Mouse (Mus musculus): ENCODE measurements around the gene Eno3.

DNA sequence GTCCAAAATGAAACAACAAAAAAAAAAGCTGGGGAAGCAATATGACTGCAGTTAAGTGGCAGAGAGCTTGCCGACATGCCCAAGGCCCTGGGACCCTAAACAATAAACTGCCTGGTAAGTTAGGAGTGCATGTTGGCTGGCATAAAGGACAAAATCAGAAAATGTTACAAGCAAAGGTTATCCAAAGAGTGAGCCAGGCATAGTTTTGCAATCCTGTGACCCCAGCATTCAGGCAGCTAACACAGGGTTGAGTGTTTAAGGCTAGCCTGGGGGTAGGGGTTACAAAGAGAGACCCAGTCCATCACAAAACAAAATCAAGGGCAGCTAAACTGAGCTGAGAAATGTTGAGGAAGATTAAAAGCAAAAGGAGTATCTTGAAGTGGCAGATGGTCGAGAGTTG lies 42.0 kb downstream of the Eno3 start:
- TF ChIP-seq CTCF (conservative IDR thresholded peaks at IDR 0.05; ENCODE audit: low read length): no peak
- no peak for TF ChIP-seq NANOG (IDR thresholded peaks at IDR 0.05; ENCODE audit: borderline replicate concordance, low read length)
- TF ChIP-seq POU5F1 (IDR thresholded peaks at IDR 0.05; ENCODE audit: borderline replicate concordance, low read length): no peak

Data from E14TG2a.4 (cell line).